Mouse (Mus musculus): ENCODE data around the gene Rnf208. TPM values are rescaled to one million over a fixed set of nuclear protein-coding genes. Genes with fewer than 3 reads are reported as not detected.

Rnf208 gene
- polyA plus RNA-seq, 1 experiment, result 3.6 TPM

- no peak overlapping the region for H3K4me3 ChIP-seq (ENCODE audit: control insufficient read depth, insufficient read depth, low read length)
- DNase-seq, result no peak
- 7% methylated on average over 54 of the region's 54 CpGs for WGBS
- H3K27ac ChIP-seq (ENCODE audit: control insufficient read depth, insufficient read depth, low read length), result no peak overlapping the region
- H3K27me3 ChIP-seq (ENCODE audit: control insufficient read depth, insufficient read depth, low read length), result peaks cover 17% of the 10 kb centered on the region
- H3K4me1 ChIP-seq (replicated peaks; ENCODE audit: control insufficient read depth, insufficient read depth, low read length), result no peaks in the 10 kb centered on the region
- TF ChIP-seq CTCF (IDR thresholded peaks at IDR 0.05; ENCODE audit: borderline replicate concordance, control insufficient read depth, extremely low read depth, insufficient read depth, low read length, poor library complexity) (no peak), POLR2A (IDR thresholded peaks at IDR 0.05; ENCODE audit: control insufficient read depth, extremely low read depth, insufficient read depth, low read length, poor library complexity) (no peak)
- H3K36me3 ChIP-seq (ENCODE audit: control insufficient read depth, insufficient read depth, low read length), result peaks cover 4% of the 10 kb centered on the region; the same call in 1 of the 2 replicates
These were observed 48.2 kb downstream of the Rnf208 start for GRCm38 (mm10) chr2:25290101-25290815.

GRCm38 (mm10) chr2:25290816-25291130 is 48.7 kb downstream of the Rnf208 start:
- TF ChIP-seq CTCF (IDR thresholded peaks at IDR 0.05; ENCODE audit: borderline replicate concordance, control insufficient read depth, extremely low read depth, insufficient read depth, low read length, poor library complexity) (no peak), POLR2A (IDR thresholded peaks at IDR 0.05; ENCODE audit: control insufficient read depth, extremely low read depth, insufficient read depth, low read length, poor library complexity) (no peak)
- no peaks in the 10 kb centered on the region for H3K36me3 ChIP-seq (ENCODE audit: control insufficient read depth, insufficient read depth, low read length)
- peaks cover 17% of the 10 kb centered on the region for H3K27me3 ChIP-seq (ENCODE audit: control insufficient read depth, insufficient read depth, low read length)
- no peaks in the 10 kb centered on the region for H3K4me1 ChIP-seq (replicated peaks; ENCODE audit: control insufficient read depth, insufficient read depth, low read length)
- no peak overlapping the region for H3K4me3 ChIP-seq (ENCODE audit: control insufficient read depth, insufficient read depth, low read length)
- WGBS, result 5% methylated on average over 18 of the region's 18 CpGs
- H3K27ac ChIP-seq (ENCODE audit: control insufficient read depth, insufficient read depth, low read length), result no peak overlapping the region
- no peak for DNase-seq

- Histone ChIP-seq H3K27ac (ENCODE audit: control insufficient read depth, insufficient read depth, low read length) (no peak overlapping the region), H3K36me3 (ENCODE audit: control insufficient read depth, insufficient read depth, low read length) (no peaks in the 10 kb centered on the region), H3K4me1 (replicated peaks; ENCODE audit: control insufficient read depth, insufficient read depth, low read length) (no peaks in the 10 kb centered on the region), H3K4me3 (ENCODE audit: control insufficient read depth, insufficient read depth, low read length) (no peak overlapping the region), H3K27me3 (ENCODE audit: control insufficient read depth, insufficient read depth, low read length) (peaks cover 17% of the 10 kb centered on the region)
- no peak for TF ChIP-seq CTCF (IDR thresholded peaks at IDR 0.05; ENCODE audit: borderline replicate concordance, control insufficient read depth, extremely low read depth, insufficient read depth, low read length, poor library complexity)
- no peak for TF ChIP-seq POLR2A (IDR thresholded peaks at IDR 0.05; ENCODE audit: control insufficient read depth, extremely low read depth, insufficient read depth, low read length, poor library complexity)
- WGBS, result 20% methylated on average over 32 of the region's 32 CpGs
- no peak for DNase-seq
These were observed 49.4 kb downstream of the Rnf208 start for GRCm38 (mm10) chr2:25291184-25292053.

- 11% methylated on average over 43 of the region's 43 CpGs for WGBS
- H3K4me1 ChIP-seq (replicated peaks; ENCODE audit: control insufficient read depth, insufficient read depth, low read length), result no peaks in the 10 kb centered on the region
- H3K27me3 ChIP-seq (ENCODE audit: control insufficient read depth, insufficient read depth, low read length), result peaks cover 17% of the 10 kb centered on the region
- no peak for DNase-seq
- no peak overlapping the region for H3K4me3 ChIP-seq (ENCODE audit: control insufficient read depth, insufficient read depth, low read length)
- no peak overlapping the region for H3K27ac ChIP-seq (ENCODE audit: control insufficient read depth, insufficient read depth, low read length)
- no peak for TF ChIP-seq POLR2A (IDR thresholded peaks at IDR 0.05; ENCODE audit: control insufficient read depth, extremely low read depth, insufficient read depth, low read length, poor library complexity)
- TF ChIP-seq CTCF (IDR thresholded peaks at IDR 0.05; ENCODE audit: borderline replicate concordance, control insufficient read depth, extremely low read depth, insufficient read depth, low read length, poor library complexity), result no peak
- no peaks in the 10 kb centered on the region for H3K36me3 ChIP-seq (ENCODE audit: control insufficient read depth, insufficient read depth, low read length)
These were observed 50.0 kb downstream of the Rnf208 start for GRCm38 (mm10) chr2:25292054-25292544.

- no peak overlapping the region for H3K4me3 ChIP-seq (ENCODE audit: control insufficient read depth, insufficient read depth, low read length)
- WGBS, result 3% methylated on average over 1 of the region's 1 CpGs
These were observed 50.8 kb downstream of the Rnf208 start for GRCm38 (mm10) chr2:25292856-25293255.

GRCm38 (mm10) chr2:25293706-25294105 is 51.7 kb downstream of the Rnf208 start:
- TF ChIP-seq POLR2A (IDR thresholded peaks at IDR 0.05; ENCODE audit: control insufficient read depth, extremely low read depth, insufficient read depth, low read length, poor library complexity) (no peak), CTCF (IDR thresholded peaks at IDR 0.05; ENCODE audit: borderline replicate concordance, control insufficient read depth, extremely low read depth, insufficient read depth, low read length, poor library complexity) (no peak)
- 87% methylated on average over 9 of the region's 9 CpGs for WGBS
- no peaks in the 10 kb centered on the region for H3K36me3 ChIP-seq (ENCODE audit: control insufficient read depth, insufficient read depth, low read length)
- no peak overlapping the region for H3K4me3 ChIP-seq (ENCODE audit: control insufficient read depth, insufficient read depth, low read length)
- H3K27me3 ChIP-seq (ENCODE audit: control insufficient read depth, insufficient read depth, low read length), result peaks cover 17% of the 10 kb centered on the region
- no peak for DNase-seq
- H3K4me1 ChIP-seq (replicated peaks; ENCODE audit: control insufficient read depth, insufficient read depth, low read length), result no peaks in the 10 kb centered on the region
- H3K27ac ChIP-seq (ENCODE audit: control insufficient read depth, insufficient read depth, low read length), result no peak overlapping the region

More at GRCm38 (mm10) chr2:25292856-25293255, 50.8 kb downstream of the Rnf208 start:
- TF ChIP-seq CTCF (IDR thresholded peaks at IDR 0.05; ENCODE audit: borderline replicate concordance, control insufficient read depth, extremely low read depth, insufficient read depth, low read length, poor library complexity), result peak; percentile 77; the same call in 1 of the 2 replicates
- no peak for TF ChIP-seq POLR2A (IDR thresholded peaks at IDR 0.05; ENCODE audit: control insufficient read depth, extremely low read depth, insufficient read depth, low read length, poor library complexity)
- peaks cover 17% of the 10 kb centered on the region for H3K27me3 ChIP-seq (ENCODE audit: control insufficient read depth, insufficient read depth, low read length)
- H3K4me1 ChIP-seq (replicated peaks; ENCODE audit: control insufficient read depth, insufficient read depth, low read length), result no peaks in the 10 kb centered on the region
- no peaks in the 10 kb centered on the region for H3K36me3 ChIP-seq (ENCODE audit: control insufficient read depth, insufficient read depth, low read length)
- peak; percentile 71 for DNase-seq
- no peak overlapping the region for H3K27ac ChIP-seq (ENCODE audit: control insufficient read depth, insufficient read depth, low read length)

Other genes starting within 250 kb of the Rnf208 start
- 41.6 and 50.4 TPM in 2 replicates for gene Nsmf, start 187.9 kb upstream of the Rnf208 start, polyA plus RNA-seq (2012; rRNA removed)
- gene Entpd8, start 162.0 kb upstream of the Rnf208 start, polyA plus RNA-seq (2012; rRNA removed), result 0.58 and 0.91 TPM in 2 replicates
- gene Noxa1, start 147.1 kb upstream of the Rnf208 start, polyA plus RNA-seq (2012; rRNA removed), result 0.24 and 0.44 TPM in 2 replicates
- gene Nrarp, start 61.5 kb upstream of the Rnf208 start, polyA plus RNA-seq (2012; rRNA removed), result 13.7 and 16.9 TPM in 2 replicates
- 90.6 and 94.7 TPM in 2 replicates for gene Tor4a, start 45.4 kb upstream of the Rnf208 start, polyA plus RNA-seq (2012; rRNA removed)
- gene Nelfb, start 30.8 kb upstream of the Rnf208 start, polyA plus RNA-seq (2012; rRNA removed), result 105 and 115 TPM in 2 replicates
- gene Stpg3, start 27.6 kb upstream of the Rnf208 start, polyA plus RNA-seq (2012; rRNA removed), result 0.12 TPM in 1 of 2 replicates, not detected in the other
- gene Fam166a, start 23.5 kb upstream of the Rnf208 start, polyA plus RNA-seq (2012; rRNA removed), result 0.11 and 0.12 TPM in 2 replicates
- gene Tubb4b, start 17.6 kb upstream of the Rnf208 start, polyA plus RNA-seq (2012; rRNA removed), result 613 and 694 TPM in 2 replicates
- gene Slc34a3, start 7.9 kb upstream of the Rnf208 start, polyA plus RNA-seq (2012; rRNA removed), result 0.05 and 0.15 TPM in 2 replicates
- 0.05 TPM in 1 of 2 replicates, not detected in the other for gene Rnf224, start 5.5 kb upstream of the Rnf208 start, polyA plus RNA-seq (2012; rRNA removed)
- 1.6 and 2.1 TPM in 2 replicates for gene Cysrt1, start 197 bp downstream of the Rnf208 start, polyA plus RNA-seq (2012; rRNA removed)
- 41.1 and 43.0 TPM in 2 replicates for gene AL732309.1, start 4.6 kb downstream of the Rnf208 start, polyA plus RNA-seq (2012; rRNA removed)
- 66.1 and 79.1 TPM in 2 replicates for gene Tmem203, start 13.2 kb downstream of the Rnf208 start, polyA plus RNA-seq (2012; rRNA removed)
- gene Tprn, start 20.4 kb downstream of the Rnf208 start, polyA plus RNA-seq (2012; rRNA removed), result 24.4 and 25.9 TPM in 2 replicates
- 164 and 182 TPM in 2 replicates for gene Ssna1, start 30.2 kb downstream of the Rnf208 start, polyA plus RNA-seq (2012; rRNA removed)
- 141 and 144 TPM in 2 replicates for gene Anapc2, start 30.2 kb downstream of the Rnf208 start, polyA plus RNA-seq (2012; rRNA removed)
- 0.35 TPM in 1 of 2 replicates, not detected in the other for gene Tmem210, start 45.9 kb downstream of the Rnf208 start, polyA plus RNA-seq (2012; rRNA removed)
- 1.0 and 1.6 TPM in 2 replicates for gene Lrrc26, start 47.7 kb downstream of the Rnf208 start, polyA plus RNA-seq (2012; rRNA removed)
- gene Grin1, start 76.9 kb downstream of the Rnf208 start, polyA plus RNA-seq (2012; rRNA removed), result 0.50 TPM in 2 replicates
- gene Man1b1, start 90.1 kb downstream of the Rnf208 start, polyA plus RNA-seq (2012; rRNA removed), result 23.1 and 26.3 TPM in 2 replicates
- 24.5 and 25.6 TPM in 2 replicates for gene Dpp7, start 114.1 kb downstream of the Rnf208 start, polyA plus RNA-seq (2012; rRNA removed)
- 23.0 and 24.4 TPM in 2 replicates for gene Uap1l1, start 123.4 kb downstream of the Rnf208 start, polyA plus RNA-seq (2012; rRNA removed)
- gene Sapcd2, start 130.1 kb downstream of the Rnf208 start, polyA plus RNA-seq (2012; rRNA removed), result 29.7 and 45.2 TPM in 2 replicates
- gene Entpd2, start 153.6 kb downstream of the Rnf208 start, polyA plus RNA-seq (2012; rRNA removed), result 11.7 and 14.0 TPM in 2 replicates
- gene Npdc1, start 157.1 kb downstream of the Rnf208 start, polyA plus RNA-seq (2012; rRNA removed), result 28.4 and 30.8 TPM in 2 replicates
- 1.9 and 2.0 TPM in 2 replicates for gene Fut7, start 181.0 kb downstream of the Rnf208 start, polyA plus RNA-seq (2012; rRNA removed)
- gene Abca2, start 186.4 kb downstream of the Rnf208 start, polyA plus RNA-seq (2012; rRNA removed), result 86.6 and 100 TPM in 2 replicates
- 11.6 and 17.3 TPM in 2 replicates for gene Clic3, start 214.6 kb downstream of the Rnf208 start, polyA plus RNA-seq (2012; rRNA removed)
- gene Paxx, start 218.8 kb downstream of the Rnf208 start, polyA plus RNA-seq (2012; rRNA removed), result 165 and 192 TPM in 2 replicates
- gene Ptgds, start 227.8 kb downstream of the Rnf208 start, polyA plus RNA-seq (2012; rRNA removed), result 4.4 and 13.8 TPM in 2 replicates

All from thymus, adult 2 months (tissue).